Mouse (Mus musculus) kidney, embryonic 15.5 days (tissue): ENCODE data around the gene Rec8. TPM values are rescaled to one million over a fixed set of nuclear protein-coding genes. Genes with fewer than 3 reads are reported as not detected.

Source experiments
- ATAC-seq: fragments of 200-750 bp; cut with Nextera tagmentation; replicated peaks from 2 replicates; pipeline ENCODE4 v1.8.0; 2017; ENCODE audit warnings: moderate TSS enrichment; ENCODE audit not compliant: low FRiP score
- H3K27ac ChIP-seq: fragments of 300-500 bp; sonication (generic); 2 replicates; pipeline ENCODE4 v1.5.1; 2015; ENCODE audit warnings: mild to moderate bottlenecking, inconsistent platforms
- H3K27me3 ChIP-seq: fragments of 300-500 bp; sonication (generic); 2 replicates; pipeline ENCODE4 v1.6.1; 2015; ENCODE audit warnings: inconsistent platforms
- H3K36me3 ChIP-seq: fragments of 300-500 bp; sonication (generic); 2 replicates; pipeline ENCODE4 v1.6.1; 2015; ENCODE audit warnings: inconsistent platforms
- H3K4me1 ChIP-seq: fragments of 300-500 bp; sonication (generic); 2 replicates; pipeline ENCODE4 v1.6.1; 2015; ENCODE audit warnings: inconsistent platforms
- H3K4me2 ChIP-seq: fragments of 300-500 bp; sonication (generic); 2 replicates; pipeline ENCODE4 v1.6.1; 2015; ENCODE audit warnings: moderate library complexity, mild to moderate bottlenecking, inconsistent platforms
- H3K4me3 ChIP-seq: fragments of 300-500 bp; sonication (generic); replicated peaks from 2 replicates; pipeline ENCODE4 v1.5.1; 2015; ENCODE audit warnings: mild to moderate bottlenecking, inconsistent platforms
- H3K9ac ChIP-seq: fragments of 300-500 bp; sonication (generic); 2 replicates; pipeline ENCODE4 v1.6.1; 2015; ENCODE audit warnings: mild to moderate bottlenecking, inconsistent platforms
- H3K9me3 ChIP-seq: fragments of 300-500 bp; sonication (generic); replicated peaks from 2 replicates; pipeline ENCODE4 v1.6.1; 2016; ENCODE audit warnings: inconsistent platforms
- WGBS: fragments of 180-500 bp; shearing (Covaris S2); methylation state at CpG from one replicate; pipeline ENCODE4 v1.1.7; 2015; ENCODE audit warnings: mixed read lengths; 5-methylcytosine and 5-hydroxymethylcytosine counted together
- polyA plus RNA-seq: library from polyadenylated mRNA; unstranded; fragments of >200 nt; fragmentation: Nextera tagmentation; extraction: Ambion mirVana; gene quantifications from 2 replicates; pipeline ENCODE4 v1.2.1, GENCODE M21; 2015

The Rec8 gene
- polyA plus RNA-seq, 1 experiment from 2014 or later: 22.4 TPM

- Histone ChIP-seq H3K36me3 (peaks cover 45% of the 10 kb centered on the region), H3K27ac (no peak overlapping the region), H3K4me2 (peak overlapping the region; percentile 93), H3K9me3 (no peaks in the 10 kb centered on the region), H3K9ac (peak overlapping the region; percentile 40), H3K4me1 (peaks cover 18% of the 10 kb centered on the region), H3K27me3 (no peaks in the 10 kb centered on the region), H3K4me3 (peak overlapping the region; percentile 58)
- 37% methylated on average over 5 of the region's 5 CpGs for WGBS
- no peak for ATAC-seq
These were observed 33.5 kb upstream of the Rec8 start for GRCm38 (mm10) chr14:55584303-55584701.

GRCm38 (mm10) chr14:55584702-55585565, 32.9 kb upstream of the Rec8 start, which contains the start of gene Emc9:
Gene Emc9 (minus strand): TSS chr14:55585302.
- H3K9ac ChIP-seq: peak within 1 kb of the TSS; percentile 40
- peaks cover 19% of the 10 kb centered on the region for H3K4me1 ChIP-seq
- 3% methylated on average over 43 of the region's 43 CpGs for WGBS
- H3K27ac ChIP-seq: no peak within 1 kb of the TSS
- peak within 1 kb of the TSS; percentile 93 for H3K4me2 ChIP-seq
- no peaks in the 10 kb centered on the region for H3K27me3 ChIP-seq
- H3K9me3 ChIP-seq: no peaks in the 10 kb centered on the region
- H3K36me3 ChIP-seq: peaks cover 44% of the 10 kb centered on the region
- peak within 1 kb of the TSS; percentile 58 for H3K4me3 ChIP-seq
- ATAC-seq: peak; percentile 88

GRCm38 (mm10) chr14:55585566-55585960, 32.3 kb upstream of the Rec8 start:
- ATAC-seq: no peak
- 56% methylated on average over 6 of the region's 6 CpGs for WGBS
- H3K4me3 ChIP-seq: peak overlapping the region; percentile 58; the same call in 1 of the 2 replicates
- no peaks in the 10 kb centered on the region for H3K27me3 ChIP-seq
- H3K4me1 ChIP-seq: peaks cover 24% of the 10 kb centered on the region
- H3K36me3 ChIP-seq: peaks cover 38% of the 10 kb centered on the region
- H3K27ac ChIP-seq: no peak overlapping the region
- H3K9ac ChIP-seq: no peak overlapping the region
- peak overlapping the region; percentile 93 for H3K4me2 ChIP-seq
- no peaks in the 10 kb centered on the region for H3K9me3 ChIP-seq

GRCm38 (mm10) chr14:55586149-55586548, 31.7 kb upstream of the Rec8 start:
- H3K9ac ChIP-seq: no peak overlapping the region

GRCm38 (mm10) chr14:55589271-55589670, 28.6 kb upstream of the Rec8 start:
- peaks cover 41% of the 10 kb centered on the region for H3K4me1 ChIP-seq
- H3K4me3 ChIP-seq: 0 out of 2 replicates have a peak overlapping the region, but pooled peaks have one; percentile 7
- H3K9me3 ChIP-seq: no peaks in the 10 kb centered on the region
- 94% methylated on average over 5 of the region's 5 CpGs for WGBS
- H3K4me2 ChIP-seq: no peak overlapping the region
- no peak for ATAC-seq
- H3K9ac ChIP-seq: no peak overlapping the region
- peaks cover 33% of the 10 kb centered on the region for H3K36me3 ChIP-seq
- no peak overlapping the region for H3K27ac ChIP-seq
- H3K27me3 ChIP-seq: no peaks in the 10 kb centered on the region

More at GRCm38 (mm10) chr14:55586149-55586548, 31.7 kb upstream of the Rec8 start:
- ATAC-seq: no peak
- Histone ChIP-seq H3K9me3 (no peaks in the 10 kb centered on the region), H3K36me3 (peaks cover 32% of the 10 kb centered on the region), H3K4me1 (peaks cover 24% of the 10 kb centered on the region), H3K27ac (no peak overlapping the region), H3K27me3 (no peaks in the 10 kb centered on the region), H3K4me3 (no peak overlapping the region), H3K4me2 (no peak overlapping the region)
- 89% methylated on average over 2 of the region's 2 CpGs for WGBS

- Histone ChIP-seq H3K9ac (peak overlapping the region; percentile 46), H3K4me1 (peaks cover 35% of the 10 kb centered on the region)
These were observed 27.9 kb upstream of the Rec8 start for GRCm38 (mm10) chr14:55589771-55590448.

GRCm38 (mm10) chr14:55590748-55591330, 27.0 kb upstream of the Rec8 start, which contains the start of gene Psme2:
Gene Psme2 (minus strand): TSS chr14:55591113.
- H3K27me3 ChIP-seq: no peaks in the 10 kb centered on the region
- peak within 1 kb of the TSS; percentile 99 for H3K27ac ChIP-seq
- H3K9ac ChIP-seq: peak within 1 kb of the TSS; percentile 86
- peak; percentile 97 for ATAC-seq
- H3K36me3 ChIP-seq: peaks cover 48% of the 10 kb centered on the region
- H3K9me3 ChIP-seq: no peaks in the 10 kb centered on the region
- under 1% methylated on average over 22 of the region's 22 CpGs for WGBS
- peaks cover 31% of the 10 kb centered on the region for H3K4me1 ChIP-seq
- H3K4me3 ChIP-seq: peak within 1 kb of the TSS; percentile 87
- peak within 1 kb of the TSS; percentile 89 for H3K4me2 ChIP-seq

More at GRCm38 (mm10) chr14:55589771-55590448, 27.9 kb upstream of the Rec8 start:
- Histone ChIP-seq H3K27ac (peak overlapping the region; percentile 99), H3K4me2 (peak overlapping the region; percentile 89), H3K36me3 (peaks cover 39% of the 10 kb centered on the region), H3K4me3 (peak overlapping the region; percentile 87), H3K9me3 (no peaks in the 10 kb centered on the region), H3K27me3 (no peaks in the 10 kb centered on the region)
- no peak for ATAC-seq
- 81% methylated on average over 11 of the region's 11 CpGs for WGBS

- Histone ChIP-seq H3K27ac (peak within 1 kb of the TSS; percentile 99), H3K9me3 (no peaks in the 10 kb centered on the region), H3K4me1 (peaks cover 31% of the 10 kb centered on the region), H3K4me2 (peak within 1 kb of the TSS; percentile 89), H3K36me3 (peaks cover 54% of the 10 kb centered on the region), H3K27me3 (no peaks in the 10 kb centered on the region), H3K9ac (peak within 1 kb of the TSS; percentile 86), H3K4me3 (peak within 1 kb of the TSS; percentile 87)
- ATAC-seq: peak; percentile 91
- WGBS: under 1% methylated on average over 33 of the region's 33 CpGs
These were observed 26.4 kb upstream of the Rec8 start, which contains the start of gene Rnf31 for GRCm38 (mm10) chr14:55591331-55591891. Gene Rnf31 (plus strand): TSS chr14:55591708.

- Histone ChIP-seq H3K4me3 (peak overlapping the region; percentile 87), H3K9ac (peak overlapping the region; percentile 86), H3K27ac (peak overlapping the region; percentile 99), H3K4me2 (peak overlapping the region; percentile 89), H3K36me3 (peaks cover 55% of the 10 kb centered on the region), H3K9me3 (no peaks in the 10 kb centered on the region), H3K4me1 (peaks cover 31% of the 10 kb centered on the region), H3K27me3 (no peaks in the 10 kb centered on the region)
- no peak for ATAC-seq
- WGBS: 2% methylated on average over 16 of the region's 16 CpGs
These were observed 25.6 kb upstream of the Rec8 start for GRCm38 (mm10) chr14:55592226-55592625.

GRCm38 (mm10) chr14:55596036-55596690, 21.7 kb upstream of the Rec8 start:
- Histone ChIP-seq H3K9ac (no peak overlapping the region), H3K9me3 (no peaks in the 10 kb centered on the region), H3K36me3 (peaks cover 74% of the 10 kb centered on the region), H3K27me3 (no peaks in the 10 kb centered on the region), H3K4me3 (no peak overlapping the region), H3K27ac (no peak overlapping the region), H3K4me2 (no peak overlapping the region), H3K4me1 (peaks cover 18% of the 10 kb centered on the region)
- 86% methylated on average over 13 of the region's 13 CpGs for WGBS
- ATAC-seq: no peak
